Mouse (Mus musculus) midbrain, postnatal 0 days (tissue): ENCODE data around the gene Fam222a. TPM values are rescaled to one million over a fixed set of nuclear protein-coding genes. Genes with fewer than 3 reads are reported as not detected.
A peak's percentile ranks its signal among the peaks of the same experiment; 100 is the strongest.

Experiments
- ATAC-seq: fragments of 200-750 bp; cut with Nextera tagmentation; 2 replicates; pipeline ENCODE4 v1.8.0; 2017; ENCODE audit warnings: moderate number of reproducible peaks, mild to moderate bottlenecking, moderate TSS enrichment, moderate library complexity; ENCODE audit not compliant: low FRiP score
- DNase-seq: peaks from one replicate; pipeline ENCODE4 v3.0.0-alpha.2; 2015; ENCODE audit warnings: low spot score
- H3K27ac ChIP-seq: fragments of 300-500 bp; sonication (generic); 2 replicates; pipeline ENCODE4 v1.5.1; 2014; ENCODE audit warnings: low read depth, mild to moderate bottlenecking, low read length, mixed read lengths
- H3K27me3 ChIP-seq: fragments of 300-500 bp; sonication (generic); 2 replicates; pipeline ENCODE4 v1.6.1; 2014; ENCODE audit warnings: low read length, control low read depth, mixed read lengths; ENCODE audit not compliant: insufficient read depth
- H3K36me3 ChIP-seq: fragments of 300-500 bp; sonication (generic); 2 replicates; pipeline ENCODE4 v1.6.1; 2014; ENCODE audit warnings: low read length, control low read depth, mixed read lengths; ENCODE audit not compliant: insufficient read depth
- H3K4me1 ChIP-seq: fragments of 300-500 bp; sonication (generic); 2 replicates; pipeline ENCODE4 v1.6.1; 2014; ENCODE audit warnings: mild to moderate bottlenecking, control low read depth, antibody characterized with exemption, low read length, mixed read lengths; ENCODE audit not compliant: insufficient read depth
- H3K4me2 ChIP-seq: fragments of 300-500 bp; sonication (generic); 2 replicates; pipeline ENCODE4 v1.6.1; 2014; ENCODE audit warnings: low read depth, mild to moderate bottlenecking, low read length, mixed read lengths; ENCODE audit not compliant: poor library complexity, severe bottlenecking
- H3K4me3 ChIP-seq: fragments of 300-500 bp; sonication (generic); 2 replicates; pipeline ENCODE4 v1.5.1; 2014; ENCODE audit warnings: low read depth, mild to moderate bottlenecking, low read length, moderate library complexity
- H3K9ac ChIP-seq: fragments of 300-500 bp; sonication (generic); replicated peaks from 2 replicates; pipeline ENCODE4 v1.6.1; 2014; ENCODE audit warnings: mild to moderate bottlenecking, low read length, moderate library complexity, mixed read lengths; ENCODE audit not compliant: poor library complexity, severe bottlenecking
- H3K9me3 ChIP-seq: fragments of 300-500 bp; sonication (generic); 2 replicates; pipeline ENCODE4 v1.6.1; 2016; ENCODE audit warnings: low read length, control low read depth
- CTCF ChIP-seq: IDR thresholded peaks from 2 replicates; pipeline ENCODE4 v1.5.1; 2016; ENCODE audit warnings: antibody characterized with exemption, mild to moderate bottlenecking
- WGBS: fragments of 180-500 bp; shearing (Covaris S2); extraction: QIAGEN DNeasy Blood & Tissue Kit; methylation state at CpG from one replicate; pipeline ENCODE4 v1.1.7; 2014; 5-methylcytosine and 5-hydroxymethylcytosine counted together
- polyA plus RNA-seq: library from polyadenylated mRNA; unstranded; fragments of >200 nt; fragmentation: Nextera tagmentation; extraction: Ambion mirVana; gene quantifications from 2 replicates; pipeline ENCODE4 v1.2.1, GENCODE M21; 2015
- total RNA-seq: library from RNA; depleted of rRNA; stranded (reverse); fragments of >200 nt; gene quantifications from 2 replicates; pipeline ENCODE4 v1.2.3, GENCODE M21; 2014

Fam222a gene
- total and polyA plus RNA-seq, 2 experiments from 2014 or later, result 4.2 to 10.4 TPM

GRCm38 (mm10) chr5:114625590-114625989, 57.8 kb downstream of the Fam222a start:
- Histone ChIP-seq H3K4me3 (no peak overlapping the region), H3K36me3 (no peaks in the 10 kb centered on the region), H3K9me3 (no peaks in the 10 kb centered on the region), H3K27me3 (no peaks in the 10 kb centered on the region), H3K27ac (no peak overlapping the region), H3K9ac (no peak overlapping the region), H3K4me1 (no peaks in the 10 kb centered on the region), H3K4me2 (no peak overlapping the region)
- TF ChIP-seq CTCF, result peak; percentile 68
- DNase-seq (peak; percentile 51), ATAC-seq (no peak)
- 18% methylated on average over 3 of the region's 3 CpGs for WGBS

- H3K27ac ChIP-seq, result no peak overlapping the region
- peak; percentile 59 for TF ChIP-seq CTCF
These were observed 63.5 kb downstream of the Fam222a start for GRCm38 (mm10) chr5:114631336-114631735.

GRCm38 (mm10) chr5:114636091-114636490, 68.3 kb downstream of the Fam222a start:
- H3K4me3 ChIP-seq, result no peak overlapping the region
- no peaks in the 10 kb centered on the region for H3K36me3 ChIP-seq
- no peak overlapping the region for H3K9ac ChIP-seq
- ATAC-seq (no peak), DNase-seq (no peak)
- H3K4me1 ChIP-seq, result no peaks in the 10 kb centered on the region
- 83% methylated on average over 25 of the region's 25 CpGs for WGBS
- H3K9me3 ChIP-seq, result no peaks in the 10 kb centered on the region
- H3K27ac ChIP-seq, result no peak overlapping the region
- no peak overlapping the region for H3K4me2 ChIP-seq
- H3K27me3 ChIP-seq, result no peaks in the 10 kb centered on the region; the same call in 1 of the 2 replicates
- TF ChIP-seq CTCF, result no peak

More at GRCm38 (mm10) chr5:114631336-114631735, 63.5 kb downstream of the Fam222a start:
- no peak for DNase-seq
- Histone ChIP-seq H3K27me3 (no peaks in the 10 kb centered on the region), H3K9ac (no peak overlapping the region), H3K4me2 (no peak overlapping the region), H3K4me3 (no peak overlapping the region), H3K36me3 (no peaks in the 10 kb centered on the region), H3K4me1 (no peaks in the 10 kb centered on the region), H3K9me3 (no peaks in the 10 kb centered on the region)
- 49% methylated on average over 2 of the region's 2 CpGs for WGBS
- no peak for ATAC-seq

- peak; percentile 90 for DNase-seq
- H3K4me1 ChIP-seq, result no peaks in the 10 kb centered on the region
- no peaks in the 10 kb centered on the region; the same call in 1 of the 2 replicates for H3K27me3 ChIP-seq
- WGBS, result 17% methylated on average over 22 of the region's 22 CpGs
- H3K9ac ChIP-seq, result no peak overlapping the region
- H3K4me2 ChIP-seq, result peak overlapping the region; percentile 34
- ATAC-seq, result peak; percentile 62; the same call in 1 of the 2 replicates
- TF ChIP-seq CTCF, result peak; percentile 99
- no peak overlapping the region for H3K27ac ChIP-seq
- peak overlapping the region; percentile 10; the same call in 1 of the 2 replicates for H3K4me3 ChIP-seq
- H3K9me3 ChIP-seq, result no peaks in the 10 kb centered on the region
- H3K36me3 ChIP-seq, result no peaks in the 10 kb centered on the region
These were observed 71.2 kb downstream of the Fam222a start for GRCm38 (mm10) chr5:114638769-114639644.

DNA sequence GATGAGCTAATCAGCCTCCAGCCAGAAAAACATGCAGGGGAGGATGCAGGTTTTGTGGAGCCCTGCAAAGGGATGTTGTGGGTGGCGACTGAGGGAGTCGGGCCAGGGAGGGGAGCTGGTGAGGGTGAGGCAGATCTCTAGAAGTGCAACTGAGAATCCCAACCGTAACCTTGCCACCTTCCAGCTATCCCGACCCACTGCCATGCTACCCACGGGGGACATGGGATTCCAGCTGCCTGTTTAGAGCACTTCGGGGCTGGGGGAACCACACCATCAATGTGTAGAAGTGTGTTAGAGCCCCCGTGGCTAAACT, 71.8 kb downstream of the Fam222a start:
- H3K4me2 ChIP-seq, result peak overlapping the region; percentile 34; the same call in 1 of the 2 replicates
- DNase-seq, result no peak
- H3K9me3 ChIP-seq, result no peaks in the 10 kb centered on the region
- no peak overlapping the region for H3K9ac ChIP-seq
- no peaks in the 10 kb centered on the region; the same call in 1 of the 2 replicates for H3K27me3 ChIP-seq
- TF ChIP-seq CTCF, result no peak
- no peak overlapping the region for H3K27ac ChIP-seq
- H3K36me3 ChIP-seq, result no peaks in the 10 kb centered on the region
- H3K4me3 ChIP-seq, result no peak overlapping the region
- H3K4me1 ChIP-seq, result no peaks in the 10 kb centered on the region
- ATAC-seq, result no peak
- 26% methylated on average over 7 of the region's 7 CpGs for WGBS

GRCm38 (mm10) chr5:114640809-114641208, 73.0 kb downstream of the Fam222a start:
- ATAC-seq (no peak), DNase-seq (no peak)
- H3K9ac ChIP-seq, result no peak overlapping the region
- H3K9me3 ChIP-seq, result no peaks in the 10 kb centered on the region
- no peak for TF ChIP-seq CTCF
- H3K36me3 ChIP-seq, result no peaks in the 10 kb centered on the region
- no peaks in the 10 kb centered on the region; the same call in 1 of the 2 replicates for H3K27me3 ChIP-seq
- H3K4me2 ChIP-seq, result no peak overlapping the region
- no peak overlapping the region for H3K27ac ChIP-seq
- no peaks in the 10 kb centered on the region for H3K4me1 ChIP-seq
- no peak overlapping the region for H3K4me3 ChIP-seq
- 81% methylated on average over 10 of the region's 10 CpGs for WGBS
